Mouse (Mus musculus) intestine, embryonic 14.5 days (tissue): ENCODE results near the gene Dus1l. TPM values are rescaled to one million over a fixed set of nuclear protein-coding genes. Genes with fewer than 3 reads are reported as not detected.

Source experiments
- ATAC-seq: fragments of 200-750 bp; cut with Nextera tagmentation; replicated peaks from 2 replicates; pipeline ENCODE4 v1.8.0; 2017; ENCODE audit warnings: low read depth, moderate number of reproducible peaks, moderate TSS enrichment, moderate library complexity; ENCODE audit not compliant: low FRiP score, low TSS enrichment
- DNase-seq: peaks from one replicate; pipeline ENCODE4 v3.0.0-alpha.2; 2018; ENCODE audit warnings: low spot score
- H3K27ac ChIP-seq: fragments of 300-500 bp; sonication (generic); 2 replicates; pipeline ENCODE4 v1.5.1; 2014; ENCODE audit warnings: low read depth, mild to moderate bottlenecking, control low read depth
- H3K27me3 ChIP-seq: fragments of 300-500 bp; sonication (generic); replicated peaks from 2 replicates; pipeline ENCODE4 v1.6.1; 2014; ENCODE audit warnings: low read length, control low read depth; ENCODE audit not compliant: control insufficient read depth, insufficient read depth
- H3K36me3 ChIP-seq: fragments of 300-500 bp; sonication (generic); 2 replicates; pipeline ENCODE4 v1.6.1; 2014; ENCODE audit warnings: low read length, control low read depth; ENCODE audit not compliant: control insufficient read depth, insufficient read depth
- H3K4me1 ChIP-seq: fragments of 300-500 bp; sonication (generic); replicated peaks from 2 replicates; pipeline ENCODE4 v1.6.1; 2014; ENCODE audit warnings: low read length, control low read depth, mixed read lengths; ENCODE audit not compliant: control insufficient read depth, insufficient read depth
- H3K4me2 ChIP-seq: fragments of 300-500 bp; sonication (generic); 2 replicates; pipeline ENCODE4 v1.6.1; 2014; ENCODE audit warnings: low read length
- H3K4me3 ChIP-seq: fragments of 300-500 bp; sonication (generic); 2 replicates; pipeline ENCODE4 v1.5.1; 2014; ENCODE audit warnings: low read depth, low read length, control low read depth, mixed read lengths
- H3K9ac ChIP-seq: fragments of 300-500 bp; sonication (generic); 2 replicates; pipeline ENCODE4 v1.6.1; 2014; ENCODE audit warnings: mild to moderate bottlenecking, low read length
- H3K9me3 ChIP-seq: fragments of 300-500 bp; sonication (generic); 2 replicates; pipeline ENCODE4 v1.6.1; 2016; ENCODE audit warnings: low read length, control low read depth; ENCODE audit not compliant: control insufficient read depth
- WGBS: fragments of 180-500 bp; shearing (Covaris S2); extraction: QIAGEN DNeasy Blood & Tissue Kit; methylation state at CpG from one replicate; pipeline ENCODE4 v1.1.7; 2014; 5-methylcytosine and 5-hydroxymethylcytosine counted together
- polyA plus RNA-seq: library from polyadenylated mRNA; unstranded; fragments of >200 nt; fragmentation: Nextera tagmentation; extraction: Ambion mirVana; gene quantifications from 2 replicates; pipeline ENCODE4 v1.2.1, GENCODE M21; 2014

The Dus1l gene
- polyA plus RNA-seq, 1 experiment from 2014 or later = 83.0 TPM

DNA sequence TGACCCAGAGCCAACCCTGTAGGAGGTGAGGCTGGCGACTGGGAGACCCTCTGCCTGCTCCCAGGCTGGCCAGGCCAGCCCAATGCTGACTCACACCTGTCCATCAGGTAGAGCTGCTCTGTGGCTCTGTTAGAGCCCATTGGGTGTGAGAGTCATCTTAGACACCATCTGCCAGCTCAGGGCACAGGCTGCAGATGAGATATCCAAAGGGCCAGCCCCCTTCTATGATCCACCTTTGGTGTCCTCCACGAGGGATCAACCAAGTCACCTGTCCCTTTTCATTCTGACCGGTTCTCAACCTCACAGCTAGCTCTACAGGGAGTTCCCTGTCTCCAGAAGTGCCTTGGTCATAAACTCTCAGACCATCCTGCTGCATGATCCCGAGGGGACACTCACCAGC lies 26.1 kb upstream of the Dus1l start:
- H3K9ac ChIP-seq = peak overlapping the region; percentile 86
- H3K36me3 ChIP-seq = peaks cover 50% of the 10 kb centered on the region
- peak overlapping the region; percentile 89 for H3K4me3 ChIP-seq
- DNase-seq (no peak), ATAC-seq (no peak)
- WGBS = 44% methylated on average over 4 of the region's 4 CpGs
- H3K27ac ChIP-seq = no peak overlapping the region
- H3K9me3 ChIP-seq = no peaks in the 10 kb centered on the region
- peak overlapping the region; percentile 98 for H3K4me2 ChIP-seq
- H3K27me3 ChIP-seq = no peaks in the 10 kb centered on the region
- peaks cover 27% of the 10 kb centered on the region for H3K4me1 ChIP-seq

DNA sequence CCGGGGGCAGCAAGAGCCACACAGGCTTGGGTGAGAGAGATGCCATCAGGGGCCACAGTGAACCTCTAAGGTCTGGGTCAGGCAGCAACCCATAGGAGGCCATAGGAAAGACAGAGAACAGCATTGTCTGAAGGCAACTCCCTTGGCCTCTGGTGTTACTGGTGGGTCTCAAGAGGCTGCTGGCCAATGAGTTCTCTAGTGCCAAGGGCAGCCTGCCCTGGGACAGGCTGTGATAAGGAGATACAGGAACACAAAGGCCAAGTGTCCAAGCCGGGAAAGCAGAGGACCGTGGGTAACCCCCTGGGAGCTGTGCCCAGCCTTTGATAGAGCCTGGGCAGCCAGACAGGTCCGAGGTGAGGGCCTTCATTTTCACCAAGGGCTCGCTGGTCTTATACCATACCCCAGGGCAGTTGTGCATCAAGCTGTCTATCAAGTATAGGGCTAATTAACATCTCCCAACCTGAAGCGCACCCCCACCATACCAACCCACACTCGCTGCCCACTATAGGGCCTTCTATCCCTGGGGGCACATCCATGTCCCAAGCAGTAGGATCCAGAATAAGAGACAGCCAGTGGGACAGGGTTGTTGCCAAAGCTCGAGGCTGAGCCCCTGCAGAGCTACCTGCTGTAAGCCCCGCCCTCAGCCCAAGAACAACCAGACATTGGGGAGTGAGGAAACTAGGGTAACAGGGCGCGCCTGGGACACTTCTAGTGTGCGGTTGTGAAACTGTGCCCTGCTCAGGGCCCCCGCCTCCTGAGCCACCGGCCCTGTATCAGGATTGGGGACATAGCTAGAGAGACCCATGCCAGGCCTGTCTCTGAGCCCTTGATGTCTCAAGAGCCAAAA lies 25.1 kb upstream of the Dus1l start:
- H3K36me3 ChIP-seq = peaks cover 60% of the 10 kb centered on the region
- H3K4me3 ChIP-seq = peak overlapping the region; percentile 89
- 84% methylated on average over 14 of the region's 14 CpGs for WGBS
- no peak overlapping the region for H3K9ac ChIP-seq
- H3K4me1 ChIP-seq = peaks cover 27% of the 10 kb centered on the region
- peak overlapping the region; percentile 98 for H3K4me2 ChIP-seq
- no peaks in the 10 kb centered on the region for H3K9me3 ChIP-seq
- no peak for DNase-seq
- no peak for ATAC-seq
- H3K27ac ChIP-seq = no peak overlapping the region
- no peaks in the 10 kb centered on the region for H3K27me3 ChIP-seq

DNA sequence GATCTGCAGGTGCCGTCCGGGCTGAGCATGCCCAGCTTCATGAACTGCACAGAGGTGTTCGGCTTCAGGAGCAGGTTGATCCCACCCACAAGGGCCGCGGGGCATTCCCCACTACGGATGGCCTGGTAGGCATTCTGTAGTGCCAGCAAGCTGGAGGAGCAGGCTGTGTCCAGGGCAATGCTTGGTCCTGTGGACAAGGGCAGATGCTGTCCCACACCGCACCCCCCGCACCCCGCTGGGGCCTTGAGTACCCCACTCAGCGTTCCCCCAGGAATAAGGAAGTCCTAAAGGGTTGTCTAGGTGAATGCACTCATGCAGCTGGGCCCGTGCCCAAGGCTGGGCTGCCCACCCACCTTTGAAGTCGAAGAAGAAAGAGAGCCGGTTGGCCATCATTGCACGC lies 24.3 kb upstream of the Dus1l start:
- no peak for DNase-seq
- no peak overlapping the region for H3K4me3 ChIP-seq
- no peaks in the 10 kb centered on the region for H3K9me3 ChIP-seq
- peaks cover 68% of the 10 kb centered on the region for H3K36me3 ChIP-seq
- no peak overlapping the region for H3K9ac ChIP-seq
- H3K27me3 ChIP-seq = no peaks in the 10 kb centered on the region
- WGBS = 92% methylated on average over 14 of the region's 14 CpGs
- H3K27ac ChIP-seq = no peak overlapping the region
- ATAC-seq = no peak
- peaks cover 25% of the 10 kb centered on the region for H3K4me1 ChIP-seq
- H3K4me2 ChIP-seq = no peak overlapping the region

DNA sequence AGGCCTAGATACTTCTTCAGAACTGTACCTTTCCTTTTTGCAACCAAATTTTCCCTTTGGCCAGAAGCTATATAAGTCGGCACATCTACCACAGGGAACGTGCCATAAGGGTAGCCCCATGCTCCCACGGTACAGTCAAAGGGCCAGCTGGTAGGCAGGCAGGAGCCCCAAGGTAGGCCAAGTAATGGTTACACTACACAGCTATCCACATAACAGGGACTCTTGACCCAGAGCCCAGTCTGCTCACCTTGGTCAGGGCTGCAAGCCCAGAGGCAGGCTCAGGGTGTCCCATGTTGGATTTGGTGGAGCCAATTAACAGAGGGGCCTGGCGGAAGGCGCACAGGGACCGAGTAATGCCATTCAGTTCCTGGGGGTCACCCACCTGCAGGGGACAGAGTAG lies 23.4 kb upstream of the Dus1l start:
- Histone ChIP-seq H3K4me2 (no peak overlapping the region), H3K27me3 (no peaks in the 10 kb centered on the region), H3K27ac (no peak overlapping the region), H3K36me3 (peaks cover 78% of the 10 kb centered on the region), H3K4me1 (peaks cover 19% of the 10 kb centered on the region), H3K4me3 (no peak overlapping the region), H3K9me3 (no peaks in the 10 kb centered on the region), H3K9ac (no peak overlapping the region)
- 94% methylated on average over 6 of the region's 6 CpGs for WGBS
- DNase-seq (no peak), ATAC-seq (no peak)

DNA sequence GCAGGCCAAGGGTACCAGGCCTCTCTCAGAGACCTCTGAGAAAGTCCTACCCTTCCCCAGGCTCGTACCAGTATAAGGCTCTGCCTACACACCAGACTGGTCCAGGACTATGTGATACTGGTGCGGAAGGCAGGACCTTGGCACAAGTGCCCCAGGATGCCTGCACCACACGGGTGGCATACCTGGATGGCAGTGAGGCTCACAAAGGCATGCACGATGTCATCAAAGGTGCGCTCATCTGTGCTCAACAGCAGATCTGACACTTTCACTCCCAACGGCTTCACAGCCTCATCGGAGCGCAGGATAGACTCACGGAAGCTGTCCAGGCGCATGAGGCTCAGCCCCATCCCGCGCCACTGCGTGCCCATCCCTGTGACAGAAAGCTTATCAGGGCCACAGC lies 22.0 kb upstream of the Dus1l start:
- ATAC-seq (no peak), DNase-seq (no peak)
- Histone ChIP-seq H3K4me2 (no peak overlapping the region), H3K36me3 (peaks cover 91% of the 10 kb centered on the region), H3K27ac (no peak overlapping the region), H3K9ac (no peak overlapping the region), H3K9me3 (no peaks in the 10 kb centered on the region), H3K27me3 (no peaks in the 10 kb centered on the region), H3K4me1 (peaks cover 19% of the 10 kb centered on the region), H3K4me3 (no peak overlapping the region)
- 95% methylated on average over 13 of the region's 13 CpGs for WGBS

DNA sequence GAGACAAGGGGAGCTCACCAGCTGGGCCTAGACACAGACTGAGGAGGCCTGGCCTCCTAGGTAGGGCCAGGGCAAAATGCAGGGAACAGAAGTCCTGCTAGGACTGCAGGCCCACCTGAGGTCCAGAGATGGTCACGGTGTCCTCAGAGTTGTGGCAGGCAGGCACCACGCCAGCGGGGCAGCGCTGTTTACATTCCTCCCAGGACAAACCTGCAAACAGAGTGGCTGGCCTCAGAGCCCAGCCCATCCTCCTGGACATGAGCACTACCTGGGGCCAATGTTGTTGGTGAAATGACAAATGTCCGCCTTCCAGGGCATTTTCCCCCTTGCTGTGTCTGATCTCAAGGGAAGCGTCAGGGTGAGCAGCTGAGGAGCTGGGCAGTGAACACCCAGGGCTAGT lies 21.2 kb upstream of the Dus1l start:
- Histone ChIP-seq H3K9ac (no peak overlapping the region), H3K36me3 (peaks cover 100% of the 10 kb centered on the region), H3K27me3 (no peaks in the 10 kb centered on the region), H3K4me1 (peaks cover 12% of the 10 kb centered on the region), H3K4me3 (no peak overlapping the region), H3K4me2 (no peak overlapping the region), H3K9me3 (no peaks in the 10 kb centered on the region), H3K27ac (no peak overlapping the region)
- 81% methylated on average over 6 of the region's 6 CpGs for WGBS
- ATAC-seq (no peak), DNase-seq (no peak)

DNA sequence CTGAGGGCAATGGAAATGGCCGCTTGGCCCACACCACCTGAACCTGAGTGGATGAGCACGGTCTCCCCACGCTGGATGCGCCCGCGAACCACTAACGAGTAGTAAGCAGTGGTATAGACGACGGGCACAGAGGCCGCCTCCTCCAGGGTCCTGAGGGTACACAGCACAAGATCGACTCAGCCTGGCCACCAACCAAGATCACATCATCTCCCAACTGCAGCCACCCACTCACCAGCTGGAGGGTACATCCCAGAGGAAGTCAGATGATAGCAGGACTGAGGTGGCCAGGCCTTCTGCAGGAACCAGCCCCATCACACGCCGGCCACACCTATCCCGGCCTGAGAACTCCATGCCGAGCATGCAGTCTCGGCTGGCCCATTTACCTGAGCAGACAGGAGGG lies 15.9 kb upstream of the Dus1l start:
- H3K9me3 ChIP-seq = no peaks in the 10 kb centered on the region
- H3K27me3 ChIP-seq = no peaks in the 10 kb centered on the region
- no peak overlapping the region for H3K4me3 ChIP-seq
- DNase-seq = no peak
- ATAC-seq = no peak
- H3K4me2 ChIP-seq = no peak overlapping the region
- H3K36me3 ChIP-seq = peaks cover 100% of the 10 kb centered on the region
- no peaks in the 10 kb centered on the region for H3K4me1 ChIP-seq
- 95% methylated on average over 16 of the region's 16 CpGs for WGBS
- no peak overlapping the region for H3K9ac ChIP-seq
- no peak overlapping the region for H3K27ac ChIP-seq

DNA sequence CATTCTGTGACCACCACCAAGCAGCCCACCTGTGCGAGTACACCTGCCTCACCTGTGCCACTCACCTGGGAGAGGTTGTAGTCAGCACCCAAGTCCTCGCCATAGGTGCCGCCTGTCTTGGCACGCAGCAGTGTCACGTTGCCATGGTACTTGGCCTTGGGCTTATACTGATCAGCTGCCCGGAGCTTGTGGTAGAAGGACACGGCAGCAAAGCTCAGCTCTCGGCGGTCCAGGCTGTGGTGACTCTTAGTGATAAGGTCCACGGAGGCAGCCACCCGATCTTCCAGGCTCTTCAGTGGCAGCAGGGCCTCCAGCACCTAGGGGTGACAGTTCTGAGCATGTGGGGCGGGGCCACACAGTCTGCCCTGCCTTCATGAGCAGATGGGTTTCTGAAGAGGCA lies 11.8 kb upstream of the Dus1l start:
- H3K27me3 ChIP-seq = no peaks in the 10 kb centered on the region
- H3K9ac ChIP-seq = no peak overlapping the region
- H3K4me2 ChIP-seq = no peak overlapping the region
- DNase-seq (no peak), ATAC-seq (no peak)
- H3K9me3 ChIP-seq = no peaks in the 10 kb centered on the region
- WGBS = 92% methylated on average over 12 of the region's 12 CpGs
- no peak overlapping the region for H3K27ac ChIP-seq
- H3K4me3 ChIP-seq = no peak overlapping the region
- no peaks in the 10 kb centered on the region for H3K4me1 ChIP-seq
- peaks cover 80% of the 10 kb centered on the region for H3K36me3 ChIP-seq
